Mouse (Mus musculus) C2C12 (cell line): ENCODE results near the gene Fyn. TPM values are rescaled to one million over a fixed set of nuclear protein-coding genes. Genes with fewer than 3 reads are reported as not detected.

ENCODE experiments used
- H3K27me3 ChIP-seq: one replicate; pipeline ENCODE4 v1.6.1; 2011; ENCODE audit not compliant: control insufficient read depth, insufficient read depth, insufficient read length
- H3K36me3 ChIP-seq: one replicate; pipeline ENCODE4 v1.6.1; 2011; ENCODE audit not compliant: control insufficient read depth, insufficient read depth
- H3K4me3 ChIP-seq: one replicate; pipeline ENCODE4 v1.5.1; 2011; ENCODE audit warnings: mild to moderate bottlenecking, control low read depth; ENCODE audit not compliant: poor library complexity, insufficient read depth, severe bottlenecking
- H3K79me2 ChIP-seq: one replicate; pipeline ENCODE4 v1.6.1; 2011; ENCODE audit not compliant: control insufficient read depth, insufficient read depth
- H3K79me3 ChIP-seq: one replicate; pipeline ENCODE4 v1.6.1; 2011; ENCODE audit warnings: low read depth, control low read depth
- H3ac ChIP-seq: one replicate; pipeline ENCODE3; 2011; ENCODE audit warnings: low read depth; ENCODE audit not compliant: control insufficient read depth, insufficient read length
- CEBPB ChIP-seq: IDR thresholded peaks from one replicate; pipeline ENCODE4 v1.6.1; 2011; ENCODE audit warnings: low read depth, mild to moderate bottlenecking, control low read depth, moderate library complexity
- CTCF ChIP-seq: IDR thresholded peaks from one replicate; pipeline ENCODE4 v1.5.1; 2011; ENCODE audit not compliant: control insufficient read depth, insufficient read depth, insufficient read length
- FOSL1 ChIP-seq: IDR thresholded peaks from one replicate; pipeline ENCODE4 v1.8.0; 2011; ENCODE audit warnings: mild to moderate bottlenecking, low read length; ENCODE audit not compliant: poor library complexity, insufficient read depth, severe bottlenecking
- MAX ChIP-seq: IDR thresholded peaks from one replicate; pipeline ENCODE4 v1.6.1; 2011; ENCODE audit warnings: mild to moderate bottlenecking, control low read depth
- MYOD1 ChIP-seq: IDR thresholded peaks from one replicate; pipeline ENCODE4 v1.6.1; 2011; ENCODE audit warnings: low read depth; ENCODE audit not compliant: control insufficient read depth, insufficient read length
- MYOG ChIP-seq: IDR thresholded peaks from one replicate; pipeline ENCODE4 v1.6.1; 2011; ENCODE audit not compliant: control insufficient read depth, insufficient read length; ENCODE audit errors: extremely low read depth
- USF1 ChIP-seq: IDR thresholded peaks from one replicate; pipeline ENCODE4 v1.6.1; 2011; ENCODE audit warnings: low read depth, mild to moderate bottlenecking, control low read depth, moderate library complexity
- polyA plus RNA-seq: library from polyadenylated mRNA; unstranded; fragments of >200 nt; fragmentation: generic; extraction: Trizol; gene quantifications from one replicate; pipeline ENCODE4 v1.2.1, GENCODE M21; 2012; ENCODE audit warnings: missing spikeins

Gene Fyn
- polyA plus RNA-seq, 1 experiment: 16.1 TPM

DNA sequence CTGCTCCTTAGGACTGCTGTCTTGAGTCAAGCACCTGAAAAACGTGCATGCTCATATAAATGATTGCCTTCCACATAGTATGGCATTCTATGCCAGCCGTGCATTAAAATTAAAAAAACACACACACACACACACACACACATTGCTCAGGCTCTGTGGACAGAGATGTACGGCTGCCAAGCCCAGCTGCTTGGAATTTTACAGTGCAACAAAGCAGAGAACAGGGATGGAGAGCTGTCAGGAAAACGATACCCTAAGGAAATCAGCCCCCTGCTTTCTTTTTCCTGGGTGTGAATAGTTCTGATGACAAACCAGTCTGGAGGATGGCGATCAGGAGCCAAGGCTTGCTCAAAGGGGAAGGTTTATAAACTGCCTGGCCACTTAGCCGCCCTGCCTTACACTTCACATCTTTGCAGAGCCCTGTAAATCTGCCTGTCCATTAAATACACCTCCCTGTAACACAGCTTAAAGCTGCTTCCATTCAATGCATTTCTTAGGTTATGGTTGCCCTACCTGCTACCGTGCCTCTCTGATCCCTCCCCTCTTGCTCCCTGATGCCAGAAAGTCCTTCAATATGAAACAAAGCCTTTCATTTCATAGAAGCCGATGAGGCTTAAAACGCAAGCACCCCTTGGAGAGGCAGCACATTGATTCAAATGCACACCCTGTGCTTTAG lies 228.6 kb downstream of the Fyn start:
- TF ChIP-seq USF1 (no peak), FOSL1 (no peak), MYOD1 (no peak), MYOG (no peak), CTCF (no peak), MAX (no peak), CEBPB (no peak)
- Histone ChIP-seq H3K4me3 (no peak overlapping the region), H3ac (no peak overlapping the region), H3K36me3 (no peaks in the 10 kb centered on the region), H3K79me2 (no peaks in the 10 kb centered on the region), H3K27me3 (no peaks in the 10 kb centered on the region), H3K79me3 (no peaks in the 10 kb centered on the region)

DNA sequence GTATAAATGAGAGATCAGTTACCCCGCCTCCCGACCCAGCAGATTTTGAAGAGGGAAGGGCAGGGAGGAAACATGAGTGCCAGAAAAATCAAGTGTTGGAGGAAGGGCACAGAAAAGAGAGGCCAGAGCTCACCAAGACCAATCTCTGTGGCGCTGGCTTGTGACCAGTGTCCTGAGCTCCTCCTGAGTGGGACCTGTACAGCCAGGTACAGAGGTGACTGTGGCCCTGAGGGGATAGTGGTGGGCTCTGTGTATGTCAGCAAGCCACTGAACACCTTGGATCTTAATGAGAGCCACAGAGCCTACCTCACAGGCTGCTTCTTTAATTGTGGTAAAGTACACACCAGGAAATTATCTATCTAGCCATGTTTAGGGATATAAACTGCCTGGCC lies 229.1 kb downstream of the Fyn start:
- no peak overlapping the region for H3K4me3 ChIP-seq
- no peaks in the 10 kb centered on the region for H3K27me3 ChIP-seq
- H3K36me3 ChIP-seq: no peaks in the 10 kb centered on the region
- no peaks in the 10 kb centered on the region for H3K79me2 ChIP-seq
- H3ac ChIP-seq: no peak overlapping the region
- TF ChIP-seq MYOG (no peak), MYOD1 (no peak), MAX (no peak), CTCF (no peak)
- no peaks in the 10 kb centered on the region for H3K79me3 ChIP-seq

DNA sequence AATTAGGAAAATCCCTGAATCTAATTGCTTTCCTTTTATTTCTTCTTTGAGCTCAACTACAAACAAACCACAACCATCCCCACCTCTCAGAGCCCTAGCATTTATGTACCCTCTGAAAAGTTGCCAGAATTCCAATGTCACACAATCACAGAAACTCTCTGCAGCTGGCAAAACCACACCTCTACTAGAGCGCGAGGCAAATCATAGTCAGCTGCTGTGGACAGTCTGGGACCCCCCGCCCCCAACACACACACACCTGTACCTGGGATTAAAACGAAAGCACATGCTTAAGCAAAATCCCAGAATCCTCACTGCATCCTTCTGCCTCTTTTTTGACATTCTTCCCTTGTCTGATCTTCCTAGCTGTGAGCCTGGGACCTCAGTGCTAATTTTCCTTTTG lies 230.9 kb downstream of the Fyn start:
- Histone ChIP-seq H3K36me3 (no peaks in the 10 kb centered on the region), H3ac (no peak overlapping the region), H3K27me3 (no peaks in the 10 kb centered on the region), H3K79me2 (no peaks in the 10 kb centered on the region), H3K79me3 (no peaks in the 10 kb centered on the region), H3K4me3 (no peak overlapping the region)
- TF ChIP-seq MAX (no peak), MYOD1 (no peak), USF1 (no peak), CTCF (no peak), FOSL1 (no peak), CEBPB (no peak), MYOG (no peak)

DNA sequence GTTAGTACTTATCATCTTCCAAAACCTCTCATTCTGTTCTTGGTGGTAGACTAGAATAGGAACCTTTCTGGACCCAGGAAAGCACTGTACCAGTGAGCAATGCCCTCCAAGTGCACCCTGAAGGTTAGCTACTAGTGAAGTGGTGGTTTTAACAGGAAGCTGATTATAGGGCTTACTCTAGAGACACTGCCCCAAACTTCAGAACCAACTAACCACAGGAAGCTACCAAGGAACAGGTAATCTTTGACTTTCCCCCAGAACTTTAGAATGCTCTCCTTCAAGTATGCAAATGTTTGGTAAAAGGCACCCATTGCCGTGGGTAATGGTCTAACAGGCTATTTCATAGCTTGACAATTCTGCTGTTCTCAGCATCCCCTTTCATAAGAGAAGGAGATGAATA lies 231.5 kb downstream of the Fyn start:
- TF ChIP-seq USF1 (no peak), CEBPB (no peak), FOSL1 (no peak)
- Histone ChIP-seq H3K79me2 (no peaks in the 10 kb centered on the region), H3K36me3 (no peaks in the 10 kb centered on the region)

DNA sequence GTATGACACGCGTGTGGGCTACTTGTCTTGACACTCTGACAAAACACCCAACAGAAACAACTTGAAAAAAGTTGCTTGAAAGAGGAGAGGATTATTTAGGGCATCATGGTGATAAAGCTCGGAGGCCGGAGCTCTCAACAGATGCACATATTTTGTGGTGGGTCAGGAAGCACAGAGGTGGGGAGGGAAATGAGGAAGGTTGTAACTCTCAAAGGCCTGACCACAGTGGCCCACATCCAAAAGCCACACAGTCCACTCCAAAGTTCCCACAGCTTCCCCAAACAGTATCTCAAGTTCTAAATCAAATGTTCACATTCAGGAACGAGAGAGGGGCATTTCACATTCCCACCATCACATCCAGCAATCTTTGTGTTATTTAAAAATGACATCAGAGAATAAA lies 232.4 kb downstream of the Fyn start:
- no peaks in the 10 kb centered on the region for H3K79me2 ChIP-seq
- TF ChIP-seq USF1 (no peak), MYOD1 (peak; percentile 28)
- no peaks in the 10 kb centered on the region for H3K27me3 ChIP-seq
- H3K36me3 ChIP-seq: no peaks in the 10 kb centered on the region
- no peak overlapping the region for H3ac ChIP-seq
- no peaks in the 10 kb centered on the region for H3K79me3 ChIP-seq
- no peak overlapping the region for H3K4me3 ChIP-seq

More for the DNA sequence above, 231.5 kb downstream of the Fyn start:
- H3K4me3 ChIP-seq: no peak overlapping the region
- H3K79me3 ChIP-seq: no peaks in the 10 kb centered on the region
- H3K27me3 ChIP-seq: no peaks in the 10 kb centered on the region
- H3ac ChIP-seq: no peak overlapping the region

DNA sequence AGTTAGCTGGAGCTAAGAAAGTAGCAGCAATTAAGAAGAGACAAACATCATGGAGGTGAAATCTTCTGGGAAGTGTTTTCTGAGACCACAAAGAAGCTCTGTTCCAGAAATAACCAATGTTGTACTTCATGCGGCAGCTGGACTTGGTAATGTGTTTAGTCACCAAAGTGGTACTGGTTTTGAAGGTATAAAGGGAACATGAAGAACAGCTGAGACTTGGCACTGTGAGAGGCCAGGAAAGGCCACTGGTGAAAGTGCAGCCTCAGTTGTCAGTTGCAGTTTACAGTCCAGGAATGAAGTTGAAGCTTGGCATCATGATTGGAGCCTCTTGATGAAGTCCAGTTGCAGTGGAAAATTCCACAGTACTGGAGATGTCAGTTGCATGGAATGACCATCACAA lies 237.8 kb downstream of the Fyn start:
- H3K4me3 ChIP-seq: no peak overlapping the region
- no peaks in the 10 kb centered on the region for H3K27me3 ChIP-seq
- TF ChIP-seq MAX: no peak
- H3K79me2 ChIP-seq: no peaks in the 10 kb centered on the region
- no peaks in the 10 kb centered on the region for H3K36me3 ChIP-seq
- H3ac ChIP-seq: no peak overlapping the region
- no peaks in the 10 kb centered on the region for H3K79me3 ChIP-seq

DNA sequence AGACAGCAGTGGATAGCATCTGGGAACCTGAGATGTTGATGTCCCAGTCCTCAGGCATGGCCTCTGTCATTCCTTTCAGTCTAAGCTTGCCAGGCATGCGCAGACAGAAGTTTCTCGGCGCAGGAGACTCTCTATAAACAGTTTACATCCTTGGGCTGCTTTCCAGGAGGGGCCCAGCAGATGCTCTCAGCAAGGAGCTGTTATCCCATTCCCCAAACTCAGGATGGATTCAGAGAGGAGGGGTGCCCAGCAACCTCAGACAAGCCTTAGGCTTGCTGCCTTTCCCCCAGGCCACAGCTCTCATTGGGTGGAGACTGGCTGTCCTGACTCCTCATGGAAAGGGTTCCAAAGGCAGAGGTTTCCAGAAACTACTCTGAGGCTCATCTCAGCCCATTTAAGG lies 242.6 kb downstream of the Fyn start:
- Histone ChIP-seq H3K4me3 (no peak overlapping the region), H3K79me2 (peaks cover 7% of the 10 kb centered on the region), H3ac (no peak overlapping the region), H3K27me3 (no peaks in the 10 kb centered on the region), H3K79me3 (no peaks in the 10 kb centered on the region), H3K36me3 (no peaks in the 10 kb centered on the region)
- TF ChIP-seq CTCF (no peak), MYOD1 (no peak), USF1 (no peak)
